Mouse (Mus musculus) erythroblast, embryonic 14.5 days (primary cell): ENCODE results near the gene Nop53.

Experiments used
- GATA1 ChIP-seq: IDR thresholded peaks from 2 replicates; pipeline ENCODE4 v1.6.1; 2012; ENCODE audit warnings: low read length, inconsistent platforms, mixed read lengths
- TAL1 ChIP-seq: IDR thresholded peaks from 3 replicates; pipeline ENCODE4 v1.6.1; 2012; ENCODE audit warnings: low read length, inconsistent platforms, mixed read lengths

- no peak for TF ChIP-seq GATA1
- TF ChIP-seq TAL1: no peak
These were observed 41.9 kb upstream of the Nop53 start for GRCm38 (mm10) chr7:15987661-15988356.
